Mouse (Mus musculus): ENCODE data around the gene Elp6. TPM values are rescaled to one million over a fixed set of nuclear protein-coding genes. Genes with fewer than 3 reads are reported as not detected.

Gene Elp6
- polyA plus RNA-seq (2012; rRNA removed) = 46.1 and 50.4 TPM in 2 replicates

GRCm38 (mm10) chr9:110304969-110305651, at the start of gene Elp6:
Gene Elp6 (plus strand): TSS chr9:110305173.

GRCm38 (mm10) chr9:110333135-110333895, 28.3 kb downstream of the Elp6 start, which contains the start of gene Scap:
Gene Scap (plus strand): TSS chr9:110333288.

Other genes with a start within 250 kb of the Elp6 start
- gene Smarcc1, start 187.5 kb upstream of the Elp6 start, polyA plus RNA-seq (2012; rRNA removed) = 102 and 114 TPM in 2 replicates
- 172 and 186 TPM in 2 replicates for gene Dhx30, start 187.3 kb upstream of the Elp6 start, polyA plus RNA-seq (2012; rRNA removed)
- gene Cspg5, start 61.4 kb upstream of the Elp6 start, polyA plus RNA-seq (2012; rRNA removed) = 12.4 and 22.4 TPM in 2 replicates
- gene Scap, start 28.1 kb downstream of the Elp6 start, polyA plus RNA-seq (2012; rRNA removed) = 17.8 and 24.7 TPM in 2 replicates
- gene Ptpn23, start 103.0 kb downstream of the Elp6 start, polyA plus RNA-seq (2012; rRNA removed) = 31.2 and 37.8 TPM in 2 replicates
- gene Ngp, start 114.6 kb downstream of the Elp6 start, polyA plus RNA-seq (2012; rRNA removed) = 1.0 and 1.3 TPM in 2 replicates
- gene Klhl18, start 171.5 kb downstream of the Elp6 start, polyA plus RNA-seq (2012; rRNA removed) = 13.3 and 17.0 TPM in 2 replicates
- 0.88 and 0.91 TPM in 2 replicates for gene Kif9, start 171.8 kb downstream of the Elp6 start, polyA plus RNA-seq (2012; rRNA removed)
- gene Setd2, start 227.4 kb downstream of the Elp6 start, polyA plus RNA-seq (2012; rRNA removed) = 91.6 and 127 TPM in 2 replicates

Data from central nervous system, embryonic 11.5 days (tissue).